Mouse (Mus musculus): ENCODE measurements around the gene Zdhhc21.

Gene Zdhhc21

DNA sequence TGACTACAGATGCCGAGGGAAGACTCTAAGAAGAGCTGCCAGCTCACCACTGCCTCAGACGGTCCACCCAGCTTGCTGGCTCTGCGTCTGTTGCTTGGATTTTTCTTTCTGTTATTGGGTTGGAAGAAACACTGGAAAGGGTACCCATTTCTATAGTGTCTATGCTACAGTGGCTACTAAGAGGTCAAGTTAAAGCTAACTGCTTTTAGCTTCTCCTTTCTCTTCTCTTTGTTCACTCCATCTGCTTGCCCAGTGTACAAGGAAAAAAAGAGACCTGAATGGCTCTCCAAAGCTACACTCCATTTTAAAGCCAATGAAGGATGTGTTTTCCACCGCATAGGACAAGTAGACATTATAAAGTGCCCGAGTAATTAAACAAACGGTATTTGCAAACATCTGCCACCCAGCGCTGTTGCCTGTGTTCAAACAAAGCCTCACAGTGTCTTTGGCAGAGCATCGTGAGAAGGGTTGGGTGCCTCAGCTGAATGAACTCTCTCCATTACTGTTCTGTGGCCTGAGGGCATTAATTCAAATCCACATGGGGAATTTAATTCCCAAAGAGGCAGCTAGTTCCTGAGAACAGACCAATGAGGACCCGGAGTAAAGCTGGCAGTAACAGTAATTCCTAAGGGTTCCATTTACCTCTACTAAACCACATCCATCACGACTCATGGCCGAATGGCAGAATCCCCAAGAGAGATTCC is 94.1 kb downstream of the Zdhhc21 start:
- DNase-seq (ENCODE audit: low spot score), result no peak

DNA sequence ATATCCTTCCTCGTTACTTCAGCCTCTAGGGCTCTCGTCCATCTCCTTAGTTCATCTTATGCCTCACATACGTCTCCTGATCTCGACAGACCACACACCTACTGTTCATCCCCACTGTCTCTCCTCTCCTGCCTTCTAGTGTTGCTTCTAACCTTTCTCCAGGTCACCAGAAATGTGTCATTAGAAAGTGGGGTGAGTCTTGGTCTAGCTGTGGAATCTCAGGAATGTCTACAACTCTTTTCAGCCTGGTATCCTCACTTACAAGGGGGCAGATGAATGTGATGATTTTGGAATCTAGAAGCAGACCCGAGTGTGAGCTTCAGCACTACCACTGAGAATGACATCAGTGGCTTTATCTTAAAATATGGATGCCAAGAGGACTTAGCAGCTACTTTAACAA is 96.2 kb downstream of the Zdhhc21 start:
- DNase-seq (ENCODE audit: low spot score), result no peak

DNA sequence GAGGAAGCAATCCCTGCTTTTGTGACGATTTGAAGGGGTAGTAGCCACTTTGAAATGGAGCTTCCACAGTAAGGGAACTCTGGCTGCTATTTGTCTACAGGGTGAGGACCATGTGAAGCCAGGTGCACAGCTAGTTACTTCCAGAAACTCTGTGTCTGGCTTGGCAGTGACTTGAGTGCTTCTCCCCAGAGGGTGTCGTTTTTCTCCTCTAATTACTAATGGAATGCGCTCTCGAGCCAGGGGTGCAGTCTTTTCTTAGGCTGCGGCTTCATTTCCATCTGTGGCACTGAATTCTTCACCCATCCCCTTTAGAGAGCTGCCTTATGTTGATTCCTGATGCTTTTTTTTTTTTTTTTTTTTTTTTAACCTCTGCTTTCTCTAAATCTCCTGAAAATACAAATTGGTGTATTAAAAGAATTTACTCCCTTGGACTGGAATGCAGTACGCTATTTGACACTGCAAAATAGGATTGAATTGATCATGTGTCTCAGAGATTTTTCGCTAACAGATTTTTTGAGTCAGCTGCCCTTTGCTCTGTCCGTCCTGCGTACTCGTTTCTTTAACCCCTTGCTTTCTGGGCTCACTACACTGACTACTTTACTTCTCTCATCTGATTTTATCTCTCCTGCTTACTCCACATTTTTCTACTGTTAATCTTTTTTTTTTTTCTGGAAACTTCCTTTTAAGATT is 97.2 kb downstream of the Zdhhc21 start:
- DNase-seq (ENCODE audit: low spot score), result no peak

DNA sequence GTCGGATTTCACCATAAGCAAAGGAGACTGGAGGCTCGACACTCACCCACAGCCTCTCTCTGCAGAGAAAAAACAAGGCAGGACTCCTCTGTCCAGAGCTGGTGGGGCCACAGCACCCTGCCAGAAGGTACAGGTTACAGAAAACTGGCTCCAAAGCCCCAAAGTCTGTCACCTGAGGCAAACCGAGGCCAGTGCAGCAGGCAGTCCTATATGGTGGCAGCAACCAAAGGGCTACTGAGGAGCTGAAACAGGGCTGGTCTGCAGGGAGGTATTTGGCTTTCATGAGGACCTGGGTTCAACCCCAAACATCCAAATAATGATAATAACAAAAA is 103.5 kb downstream of the Zdhhc21 start:
- no peak for DNase-seq (ENCODE audit: low spot score)

DNA sequence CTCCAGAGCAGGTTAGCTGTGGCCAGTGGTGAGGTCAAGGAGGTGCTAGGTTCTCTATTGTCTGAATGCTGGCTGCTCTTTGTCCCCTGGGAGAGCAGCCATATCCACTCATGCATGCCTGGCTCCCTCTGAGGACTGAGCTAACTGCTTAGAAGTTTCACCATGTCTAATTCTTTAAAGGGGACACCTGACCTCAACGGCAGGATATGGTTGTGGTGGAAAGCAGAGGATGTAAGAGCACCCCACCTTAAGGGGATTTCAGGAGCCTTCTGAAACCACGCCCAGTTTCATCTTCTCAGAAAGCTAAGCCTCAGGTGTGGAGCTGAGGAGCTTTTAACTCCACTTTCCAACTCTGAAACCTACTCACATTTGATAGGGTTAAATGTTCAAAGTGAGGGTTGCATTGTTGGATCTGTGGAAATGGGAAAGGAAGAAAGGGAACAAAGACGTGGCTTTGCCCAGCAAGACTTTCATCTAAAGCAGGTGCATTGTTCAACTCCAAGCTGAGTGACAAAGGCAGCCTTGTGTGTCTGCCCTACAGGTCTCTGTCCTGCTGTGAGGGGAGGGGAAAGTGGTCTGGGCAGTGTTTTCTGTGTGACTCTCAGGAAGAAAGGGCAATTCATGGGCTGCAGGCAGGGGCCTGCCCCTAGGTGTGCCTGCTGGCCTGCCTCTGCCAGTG is 104.0 kb downstream of the Zdhhc21 start:
- DNase-seq (ENCODE audit: low spot score), result no peak

All from spleen, adult 12 weeks (tissue).